Mouse (Mus musculus) spleen, embryonic (tissue): Measurements from ENCODE around the gene Bst2.

Source experiments
- CTCF ChIA-PET: fragments of 350-600 bp; sonication (Branson Sonifier 250); formaldehyde crosslinking; loops from one replicate; lab custom pipeline; 2022; lab: Charles Lee

Bst2 gene

DNA sequence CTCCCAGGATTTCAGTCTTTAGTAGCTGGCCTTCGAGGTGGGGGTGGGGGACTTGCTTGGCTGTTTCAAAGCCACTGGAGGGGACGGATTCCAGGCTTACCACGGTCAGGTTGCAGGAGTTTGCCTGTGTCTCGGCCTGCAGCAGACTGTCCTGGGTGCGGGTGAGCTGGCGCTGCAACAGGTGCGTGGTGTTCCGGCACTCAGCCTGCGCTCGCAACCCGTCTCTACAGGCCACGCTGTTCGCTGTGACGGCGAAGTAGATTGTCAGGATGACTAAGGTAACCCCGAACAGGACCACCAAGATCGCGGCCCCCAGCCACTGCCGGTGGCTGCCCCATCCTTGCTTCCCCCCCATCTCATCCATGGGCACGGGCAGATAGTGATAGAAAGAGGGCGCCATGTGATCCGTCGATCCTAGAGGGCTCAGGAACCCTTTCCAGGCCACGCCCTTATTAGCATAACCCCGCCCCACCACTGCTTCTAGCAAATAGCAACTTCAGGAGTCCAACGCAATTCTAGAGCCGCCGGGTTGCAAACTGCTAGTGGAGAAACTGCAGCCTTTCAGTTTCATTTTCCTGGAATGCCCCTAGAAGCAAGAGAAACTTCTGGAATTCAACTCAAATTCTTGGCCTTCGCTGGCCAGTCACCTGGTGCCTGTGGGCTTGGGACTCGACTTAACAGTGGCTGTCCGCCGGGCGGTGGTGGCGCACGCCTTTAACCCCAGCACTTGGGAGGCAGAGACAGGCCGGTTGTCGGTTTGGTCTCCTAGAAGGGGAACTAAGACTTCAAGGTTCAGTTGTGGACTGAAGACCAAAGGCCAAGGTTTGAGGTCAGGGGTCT, at the start of gene Bst2:
Bst2 (minus strand) TSS at position 429 of the 840 bp plus-strand sequence.
- CTCF ChIA-PET = no interaction called here

DNA sequence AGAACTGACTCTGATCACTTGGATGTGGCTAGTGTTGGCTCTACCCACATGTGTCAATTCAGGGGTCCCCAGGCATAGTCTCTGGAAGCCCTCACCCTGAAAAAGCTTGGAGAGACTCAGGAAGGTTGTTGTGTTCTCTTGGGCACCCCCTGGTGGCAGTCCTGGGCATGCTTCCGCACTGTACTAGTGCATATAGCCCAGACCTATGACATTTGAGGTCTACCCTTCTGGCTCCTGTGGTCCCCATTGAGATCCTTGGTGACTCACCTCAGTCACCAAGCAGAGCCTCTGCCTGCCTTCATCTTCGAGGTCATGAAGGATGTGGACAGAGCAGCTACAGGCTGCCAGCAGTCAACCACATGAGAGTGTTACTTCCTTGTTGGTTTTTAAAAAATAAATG, 49.6 kb upstream of the Bst2 start:
- CTCF ChIA-PET = interaction anchor here (0.6 to 0.7 kb wide), 3 partner anchors 19 to 724 kb away, joined by 4 to 6 read pairs (median 4); partner anchors contain the start of gene Kcnn1

DNA sequence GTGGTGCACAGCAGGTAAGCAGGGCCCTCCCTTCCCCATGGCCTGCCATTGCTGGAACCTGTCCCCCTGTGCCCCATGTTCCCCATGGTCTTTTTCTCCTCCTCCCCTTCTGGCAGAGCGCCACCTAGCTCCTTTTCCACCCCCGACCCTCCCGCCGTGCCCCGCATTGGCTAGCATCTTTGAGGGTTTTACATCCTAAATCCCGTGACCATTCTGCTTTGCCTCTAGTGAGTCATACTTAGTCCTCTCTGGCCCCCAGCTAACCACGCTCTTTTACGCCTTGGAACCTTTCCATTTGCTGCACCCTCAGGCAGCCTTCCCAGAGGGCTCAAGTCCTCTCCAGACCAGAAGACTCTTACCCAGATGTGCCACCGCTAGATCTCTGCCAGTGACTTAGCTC, 42.9 kb upstream of the Bst2 start:
- CTCF ChIA-PET = no interaction called here

DNA sequence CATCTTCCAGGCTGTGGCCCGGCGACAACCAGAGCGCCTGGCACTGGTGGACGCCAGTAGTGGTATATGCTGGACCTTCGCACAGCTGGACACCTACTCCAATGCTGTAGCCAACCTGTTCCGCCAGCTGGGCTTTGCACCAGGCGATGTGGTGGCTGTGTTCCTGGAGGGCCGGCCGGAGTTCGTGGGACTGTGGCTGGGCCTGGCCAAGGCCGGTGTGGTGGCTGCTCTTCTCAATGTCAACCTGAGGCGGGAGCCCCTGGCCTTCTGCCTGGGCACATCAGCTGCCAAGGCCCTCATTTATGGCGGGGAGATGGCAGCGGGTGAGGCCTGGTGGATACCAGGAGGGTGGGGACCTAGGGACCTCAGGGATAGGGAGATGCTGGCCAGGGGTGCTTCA, 42.2 kb upstream of the Bst2 start:
- CTCF ChIA-PET = no interaction called here

DNA sequence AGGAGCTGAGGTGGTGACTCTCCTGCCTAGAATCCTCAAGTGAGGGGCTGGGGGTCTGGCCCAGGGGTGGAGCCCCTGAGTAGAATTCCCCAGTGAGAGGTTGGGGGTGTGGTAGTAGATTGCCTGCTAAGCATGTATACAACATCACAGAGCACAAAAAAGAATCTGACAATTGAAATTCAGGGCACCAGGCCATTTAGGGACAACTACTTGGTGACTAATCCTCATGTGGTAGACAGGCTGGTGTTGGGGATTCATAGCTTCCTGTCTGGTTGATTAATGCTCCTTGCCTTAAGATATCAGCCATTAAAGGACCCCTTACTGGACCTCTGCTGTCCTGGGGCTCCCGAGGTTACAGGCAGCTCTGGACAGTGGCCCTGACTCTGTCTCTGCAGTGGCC, 41.8 kb upstream of the Bst2 start:
- CTCF ChIA-PET = no interaction called here

DNA sequence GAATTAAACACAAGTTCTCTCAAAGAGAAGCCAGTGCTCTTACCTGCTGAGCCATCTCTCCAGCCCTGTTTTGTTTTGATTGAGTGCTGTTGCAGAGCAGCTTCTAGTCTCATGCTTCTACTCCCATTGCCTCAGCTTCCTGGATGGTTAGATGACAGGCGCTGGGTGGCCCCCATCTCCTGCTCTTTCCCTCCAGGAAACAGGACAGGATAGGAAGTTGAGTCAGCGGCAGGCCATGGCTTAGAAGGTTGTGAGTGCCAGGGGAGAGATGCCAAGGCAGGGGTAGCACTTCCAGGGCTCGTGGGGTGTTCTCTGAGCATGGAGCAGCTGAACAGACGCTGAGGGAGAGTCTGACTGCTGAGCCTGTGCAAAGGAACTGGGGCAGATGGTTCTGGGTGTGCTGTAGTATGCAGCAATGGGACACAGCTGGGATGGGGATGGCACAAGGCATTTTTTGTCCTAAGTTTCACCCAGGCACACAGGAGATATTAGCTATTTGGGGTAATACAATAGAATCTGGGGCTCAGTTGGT, 40.7 kb upstream of the Bst2 start:
- CTCF ChIA-PET = interaction anchor here (0.7 kb wide), 1 partner anchor 12 kb away, joined by 3 read pairs; no protein-coding TSS in a partner anchor

DNA sequence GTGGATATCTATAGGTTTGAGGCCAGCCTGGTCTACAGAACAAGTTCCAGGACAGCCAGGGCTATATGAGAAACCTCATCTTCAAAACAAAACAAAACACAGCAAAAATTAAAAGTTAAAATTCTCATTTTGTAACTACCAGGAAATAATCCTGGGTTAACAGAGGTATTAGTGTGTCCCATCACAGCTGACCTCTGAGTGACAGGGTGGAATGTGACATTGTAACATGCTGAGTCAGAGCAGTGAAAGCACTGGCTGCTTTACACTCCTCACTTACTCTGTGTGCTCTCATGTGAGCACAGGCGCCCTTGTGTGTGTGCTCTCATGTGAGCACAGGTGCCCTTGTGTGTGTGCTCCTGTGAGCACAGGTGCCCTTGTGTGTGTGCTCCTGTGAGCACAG, 37.8 kb upstream of the Bst2 start:
- CTCF ChIA-PET = interaction anchor here (1.0 kb wide), 1 partner anchor 10 kb away, joined by 3 read pairs; no protein-coding TSS in a partner anchor

DNA sequence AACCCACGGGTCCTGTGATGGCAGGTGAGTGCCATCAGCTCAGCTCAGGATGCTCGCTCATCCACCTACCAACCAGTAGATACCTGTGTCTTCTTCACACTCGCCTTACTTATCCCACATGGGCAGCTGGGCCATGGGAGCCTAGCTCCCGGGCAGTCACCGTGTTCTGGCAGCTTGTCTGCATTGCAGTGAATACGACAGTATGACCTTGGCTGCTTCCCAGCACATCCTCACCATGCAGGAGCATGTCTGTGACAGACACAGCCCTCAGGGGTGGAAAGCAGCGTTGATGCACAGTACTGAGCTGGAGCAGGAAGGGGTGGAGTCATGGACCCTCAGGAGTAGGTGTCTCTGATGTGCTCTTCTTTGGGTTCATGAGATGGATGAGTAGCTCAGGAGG, 37.2 kb upstream of the Bst2 start:
- CTCF ChIA-PET = interaction anchor here (1.0 kb wide), 1 partner anchor 9 kb away, joined by 3 read pairs; no protein-coding TSS in a partner anchor

DNA sequence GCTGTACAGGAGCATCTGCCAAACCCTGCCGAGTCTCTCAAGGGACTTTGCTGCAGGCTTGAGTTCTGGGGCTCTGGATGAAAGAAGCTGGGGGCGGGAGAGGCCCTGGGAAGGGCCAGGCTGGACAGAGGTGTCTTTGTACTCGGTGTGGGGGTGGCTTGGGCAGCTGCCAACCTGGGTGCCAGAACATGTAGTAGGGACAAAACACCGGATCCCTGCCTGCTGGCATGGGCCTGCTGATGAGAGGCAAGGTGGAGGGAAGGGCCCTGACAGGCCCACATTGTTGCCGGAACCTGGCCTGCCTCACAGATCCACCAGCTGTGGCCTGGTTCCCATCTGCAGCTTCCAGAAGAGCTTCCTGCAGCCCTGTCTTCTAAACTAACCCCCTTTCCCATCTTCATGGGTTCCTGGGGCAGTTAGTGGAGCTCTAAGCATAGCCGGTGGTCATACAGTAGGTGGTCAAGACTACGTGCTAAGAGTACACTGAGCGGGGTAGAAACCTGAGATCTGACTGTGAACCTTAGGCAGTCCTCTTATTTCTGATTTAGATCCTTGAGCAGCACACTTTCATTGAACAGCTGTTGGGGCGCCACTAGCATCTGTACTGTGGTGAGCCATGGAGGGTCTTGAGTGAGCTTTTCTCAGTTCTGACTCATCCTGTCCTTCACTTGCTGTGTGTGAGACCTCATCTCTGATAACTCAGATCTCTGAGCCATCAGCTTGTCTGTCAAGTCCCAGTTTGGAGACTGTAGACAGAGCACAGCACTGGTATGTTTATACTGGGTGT, 35.8 kb upstream of the Bst2 start:
- CTCF ChIA-PET = no interaction called here

DNA sequence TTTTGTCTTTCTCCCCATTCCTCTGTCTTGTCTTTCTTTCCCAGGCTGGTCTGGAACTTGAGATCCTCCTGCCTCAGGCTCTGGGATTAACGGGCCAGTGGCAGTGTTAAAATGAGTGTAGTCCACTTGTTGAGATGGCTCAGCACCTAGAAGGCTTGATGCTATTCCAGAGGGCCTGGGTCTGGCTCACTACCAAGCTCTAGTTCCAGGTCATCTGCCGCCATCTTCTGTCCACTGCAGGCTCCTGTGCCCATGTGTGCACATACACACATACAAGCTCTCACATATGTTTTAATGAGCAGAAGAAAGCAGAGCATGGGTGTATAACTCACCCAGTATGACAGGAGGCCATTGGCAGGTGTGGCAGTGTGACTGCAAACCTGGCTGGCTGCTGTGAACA, 34.8 kb upstream of the Bst2 start:
- CTCF ChIA-PET = interaction anchor here (0.8 kb wide), 1 partner anchor 705 kb away, joined by 3 read pairs; no protein-coding TSS in a partner anchor

DNA sequence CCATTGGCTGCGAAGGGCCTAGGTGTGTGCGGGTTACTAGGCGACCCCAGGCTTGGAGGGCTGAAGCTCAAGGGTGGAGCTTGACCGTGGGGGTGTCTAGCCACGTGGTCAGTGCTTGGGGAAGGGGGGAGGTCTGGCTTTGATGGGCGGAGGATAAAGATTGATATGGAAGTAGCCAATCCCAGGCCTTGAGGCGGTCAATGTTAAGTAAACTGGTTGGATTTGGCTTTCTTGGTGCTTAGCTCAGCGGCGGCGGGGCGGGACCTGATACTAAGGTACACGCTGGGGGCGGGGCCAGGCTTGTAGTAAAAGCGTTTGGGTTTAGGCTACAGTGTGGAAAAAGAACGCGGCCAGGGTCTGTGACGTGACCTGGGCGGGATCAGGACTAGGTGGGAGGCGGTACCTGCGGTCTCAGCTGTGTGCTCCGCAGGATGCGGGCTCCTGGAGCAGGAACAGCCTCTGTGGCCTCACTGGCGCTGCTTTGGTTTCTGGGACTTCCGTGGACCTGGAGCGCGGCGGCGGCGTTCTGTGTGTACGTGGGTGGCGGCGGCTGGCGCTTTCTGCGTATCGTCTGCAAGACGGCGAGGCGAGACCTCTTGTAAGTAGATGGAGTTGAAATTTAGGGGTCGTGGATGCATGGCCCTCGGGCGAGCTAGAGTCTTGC, 33.2 kb upstream of the Bst2 start:
- CTCF ChIA-PET = no interaction called here

DNA sequence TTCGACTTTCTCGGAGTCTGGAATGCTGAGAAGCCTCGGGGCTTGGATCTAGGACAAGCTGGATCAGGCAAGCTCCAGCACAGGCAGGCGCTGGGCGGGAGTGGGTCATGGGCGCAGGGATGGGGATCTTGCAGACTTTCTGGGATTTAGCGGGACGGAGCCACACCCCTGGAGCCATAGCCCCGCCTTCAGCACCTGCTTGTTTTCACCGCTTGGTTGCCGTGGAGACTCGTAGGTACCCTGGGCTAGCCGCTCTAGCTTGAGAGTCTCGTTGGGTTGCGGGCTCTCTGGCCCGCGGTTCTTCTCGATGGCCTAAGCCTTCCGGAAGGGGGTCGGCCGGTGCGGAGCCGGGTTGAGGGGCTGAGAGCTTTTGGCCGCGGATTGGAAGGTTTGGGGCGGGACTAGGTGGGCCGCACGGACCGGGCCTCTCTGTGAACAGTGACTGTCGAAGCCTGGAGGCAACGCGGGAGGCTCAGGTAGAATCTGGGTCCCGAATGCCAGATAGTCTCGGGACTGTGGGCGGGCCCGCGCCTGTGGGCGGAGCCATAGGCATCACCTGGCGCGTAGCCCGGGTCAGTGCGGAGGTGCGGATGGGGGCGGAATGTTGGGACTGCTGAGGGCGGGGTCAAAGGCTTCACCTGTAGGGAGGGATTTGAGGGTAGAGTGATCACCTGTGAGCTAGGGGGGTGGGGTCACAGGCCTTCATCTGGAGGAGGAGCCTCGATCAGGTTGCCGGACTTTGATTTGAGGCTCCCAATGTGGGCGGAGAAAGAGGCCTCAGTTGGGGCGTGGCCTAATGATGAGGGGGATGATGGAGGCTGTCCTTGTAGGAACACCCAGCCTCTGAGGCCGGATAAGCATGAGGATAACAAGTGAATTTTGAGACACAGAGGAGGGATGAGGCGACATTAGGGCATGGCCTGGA, 32.4 kb upstream of the Bst2 start:
- CTCF ChIA-PET = interaction anchor here (0.6 to 1.6 kb wide), 3 partner anchors 21 to 619 kb away, joined by 3 to 6 read pairs (median 4); no protein-coding TSS in a partner anchor

DNA sequence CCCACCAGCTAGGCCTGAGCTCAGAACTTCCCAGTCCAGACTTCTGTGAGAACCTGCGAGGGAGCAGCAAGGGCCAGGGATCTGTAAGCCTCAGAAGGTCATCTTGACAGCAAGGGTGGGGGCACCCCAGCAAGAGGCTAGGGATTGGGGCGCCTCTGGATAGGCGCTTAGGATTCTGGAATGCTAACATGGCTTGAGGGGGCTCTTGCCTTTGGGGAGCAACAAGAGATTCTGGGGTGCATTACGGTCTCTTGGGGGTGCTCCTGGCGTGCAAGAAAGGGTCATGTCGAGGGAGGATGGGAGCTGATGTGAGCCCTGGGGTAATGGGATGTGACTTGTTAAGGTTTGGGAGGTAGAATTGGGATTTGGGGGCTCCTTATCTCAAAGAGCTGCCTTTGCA, 31.7 kb upstream of the Bst2 start:
- CTCF ChIA-PET = interaction anchor here (0.6 to 1.6 kb wide), 3 partner anchors 22 to 85 kb away, joined by 3 to 6 read pairs (median 6); no protein-coding TSS in a partner anchor

DNA sequence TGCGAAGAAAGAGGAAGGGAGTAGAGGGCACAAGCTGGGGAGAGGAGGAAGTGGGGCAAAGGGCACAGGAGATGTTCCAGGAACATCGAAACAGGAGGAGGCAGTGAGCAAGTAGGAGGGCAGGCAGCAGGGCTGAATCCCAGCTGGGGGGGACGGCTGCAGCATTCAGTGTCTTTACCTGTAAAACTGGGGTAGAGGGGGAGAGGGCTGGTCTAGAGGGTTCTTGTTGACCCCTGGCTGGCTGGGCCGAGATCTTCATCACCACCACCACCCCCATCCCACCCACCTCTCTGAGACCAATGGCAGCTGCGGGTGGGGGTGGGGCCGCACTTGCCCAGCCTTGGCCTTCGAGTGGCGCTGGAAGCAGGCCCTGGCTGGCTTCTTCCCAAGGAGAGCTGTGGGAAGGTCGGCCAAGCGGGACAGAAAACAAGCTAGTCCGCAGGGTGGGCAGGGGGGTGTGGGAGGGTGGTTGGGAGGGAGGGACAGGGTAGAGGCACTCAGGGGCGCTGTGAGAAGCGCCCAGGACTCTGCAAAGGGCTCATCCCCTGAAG, 31.2 kb upstream of the Bst2 start, which contains the start of gene Slc27a1:
Slc27a1 (plus strand) TSS at position 496 of the 551 bp plus-strand sequence.
- CTCF ChIA-PET = interaction anchor here (0.6 to 1.6 kb wide), 3 partner anchors 23 to 85 kb away, joined by 3 to 6 read pairs (median 6); no protein-coding TSS in a partner anchor

DNA sequence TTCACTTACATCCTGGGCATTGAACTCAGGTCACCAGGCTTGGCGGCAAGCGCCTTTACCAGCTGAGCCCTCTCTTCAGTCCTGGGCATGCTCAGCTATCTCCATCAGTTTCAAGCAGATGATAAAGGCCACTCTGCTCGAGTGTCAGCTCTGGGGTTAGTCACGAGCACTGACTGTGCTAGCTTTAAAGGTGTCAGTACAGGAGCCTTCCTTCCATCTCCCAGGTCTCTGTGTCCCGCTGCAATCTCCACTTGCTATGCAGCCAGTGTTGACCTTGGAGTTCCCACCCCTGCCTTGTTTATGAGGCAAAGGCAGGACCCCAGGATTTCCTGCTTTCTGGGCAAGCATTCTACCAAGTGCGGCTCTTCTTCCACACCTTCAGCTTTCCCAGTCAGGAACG, 30.3 kb upstream of the Bst2 start:
- CTCF ChIA-PET = interaction anchor here (0.6 kb wide), 1 partner anchor 19 kb away, joined by 4 read pairs; no protein-coding TSS in a partner anchor

DNA sequence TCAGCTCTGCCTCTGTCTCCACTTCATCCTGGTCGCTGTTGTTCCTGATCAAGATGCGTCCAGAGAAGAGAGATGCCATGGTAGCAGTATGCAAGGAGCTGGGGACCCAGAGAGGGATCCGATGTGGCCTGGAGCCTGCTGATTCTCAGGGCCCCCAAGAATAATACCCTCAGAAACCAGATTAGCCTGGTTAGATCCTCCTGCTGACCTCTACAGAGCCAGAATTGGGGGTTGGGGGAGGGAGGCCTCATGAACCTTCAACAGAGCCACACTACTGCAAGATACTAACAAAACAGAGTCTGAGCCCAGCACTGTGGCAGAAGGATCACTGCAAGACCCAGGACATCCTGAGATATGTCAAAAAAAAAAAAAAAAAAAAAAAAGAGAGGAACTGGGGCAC, 29.2 kb upstream of the Bst2 start, which contains the start of gene Nxnl1:
Nxnl1 (minus strand) TSS at position 101 of the 400 bp plus-strand sequence.
- CTCF ChIA-PET = no interaction called here

DNA sequence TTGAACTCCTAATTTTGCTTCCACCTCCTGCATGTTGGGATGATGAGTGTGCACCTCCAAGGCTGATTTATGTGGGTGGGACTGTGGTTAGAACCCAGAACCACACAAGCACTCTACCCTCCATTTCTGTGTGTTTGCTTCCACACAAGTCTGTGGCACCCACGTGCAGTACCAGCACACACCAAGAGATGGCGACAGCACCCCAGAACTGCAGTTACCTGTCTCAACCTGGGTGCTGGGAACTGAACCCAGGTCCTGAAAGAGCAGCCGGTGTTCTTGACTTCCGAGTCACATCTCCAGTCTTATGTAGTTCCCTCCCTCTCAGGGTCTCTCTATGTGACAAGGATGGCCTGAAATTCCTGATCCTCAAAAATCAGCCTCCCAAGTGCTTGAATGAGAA, 26.7 kb upstream of the Bst2 start:
- CTCF ChIA-PET = interaction anchor here (0.6 kb wide), 1 partner anchor 71 kb away, joined by 4 read pairs; no protein-coding TSS in a partner anchor

DNA sequence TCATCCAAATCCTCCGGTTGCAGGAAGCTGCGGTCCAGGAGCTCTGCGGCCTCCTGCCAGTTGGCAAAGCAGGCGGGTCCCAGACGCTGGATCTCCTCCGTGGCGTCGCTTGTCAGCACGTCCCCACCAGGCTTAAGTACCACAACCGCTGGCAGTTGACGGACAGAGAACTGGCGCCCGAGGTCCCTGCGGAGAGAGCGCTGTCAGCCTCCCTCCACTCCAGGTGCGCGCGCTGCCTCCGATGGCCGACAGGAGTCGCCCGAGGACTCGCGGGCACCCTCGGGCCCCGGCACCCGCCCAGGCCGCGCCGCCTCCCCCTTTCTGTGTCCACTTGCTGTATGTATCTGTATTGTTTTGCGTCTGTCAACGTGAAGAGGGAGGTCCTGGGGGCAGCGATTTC, 25.5 kb upstream of the Bst2 start:
- CTCF ChIA-PET = interaction anchor here (0.7 to 1.6 kb wide), 5 partner anchors 22 to 98 kb away, joined by 3 to 5 read pairs (median 4); no protein-coding TSS in a partner anchor

DNA sequence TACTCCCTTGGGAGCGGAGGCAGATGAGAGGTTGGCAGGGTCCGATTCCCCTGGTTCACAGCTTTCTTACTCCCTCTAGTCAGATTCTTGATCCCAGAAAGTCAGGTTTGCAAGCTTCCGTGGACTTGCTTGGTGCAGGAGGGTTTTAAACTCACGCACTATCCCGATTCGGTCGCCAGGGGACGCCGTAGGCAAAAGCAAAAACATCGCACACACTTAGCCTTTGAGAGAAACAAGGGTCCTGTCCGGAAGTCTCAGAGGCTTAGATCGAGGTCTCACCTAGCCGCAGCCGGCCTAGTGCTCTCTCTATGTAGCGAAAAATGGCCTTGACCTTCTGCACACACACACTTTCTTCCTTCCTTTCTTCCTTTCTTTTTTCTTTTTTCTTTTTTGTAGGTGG, 24.1 kb upstream of the Bst2 start:
- CTCF ChIA-PET = interaction anchor here (0.6 to 1.6 kb wide), 3 partner anchors 16 to 99 kb away, joined by 3 to 4 read pairs (median 4); no protein-coding TSS in a partner anchor
